Mouse (Mus musculus): Measurements from ENCODE around the gene Marveld3.

Gene Marveld3

DNA sequence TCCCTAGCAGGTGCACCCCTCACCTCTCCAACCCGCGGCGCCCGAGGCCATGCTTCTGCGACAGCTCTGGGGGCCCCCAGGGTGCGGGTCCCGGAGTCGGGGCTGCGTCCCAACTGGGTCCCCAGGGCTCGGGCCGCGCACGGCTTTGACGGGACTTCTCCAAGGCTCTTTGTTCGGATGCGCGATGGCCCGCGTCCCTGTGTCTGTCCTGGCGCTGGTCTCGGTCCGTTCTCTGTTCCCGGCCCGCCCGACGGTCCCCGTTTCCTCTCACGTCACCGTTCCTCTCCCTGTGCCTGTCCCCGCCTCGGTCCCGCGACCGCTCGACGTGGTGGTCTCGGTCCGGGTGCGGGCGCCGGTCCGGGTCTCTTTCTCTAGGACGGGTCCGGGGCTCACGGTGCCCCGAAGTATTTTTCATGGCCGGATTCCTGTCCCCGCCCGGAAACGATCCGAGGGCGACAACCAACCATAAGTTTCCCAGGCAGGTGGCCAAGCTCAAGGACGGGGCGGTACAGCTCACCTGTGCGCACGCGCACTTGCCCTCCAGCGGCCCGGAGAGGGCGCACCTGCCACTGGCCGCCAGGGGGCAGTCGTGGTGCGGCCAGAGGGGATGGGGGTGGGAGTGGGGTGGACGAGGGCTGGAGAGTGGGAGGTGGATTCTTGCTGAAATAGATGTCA is at the start of gene Marveld3:
TSS of gene Marveld3 (minus strand) at position 511 of the 675 bp plus-strand sequence.
- in situ Hi-C loops (cut with MboI; ENCODE audit: low sequenced_read_pairs): no loop called here

DNA sequence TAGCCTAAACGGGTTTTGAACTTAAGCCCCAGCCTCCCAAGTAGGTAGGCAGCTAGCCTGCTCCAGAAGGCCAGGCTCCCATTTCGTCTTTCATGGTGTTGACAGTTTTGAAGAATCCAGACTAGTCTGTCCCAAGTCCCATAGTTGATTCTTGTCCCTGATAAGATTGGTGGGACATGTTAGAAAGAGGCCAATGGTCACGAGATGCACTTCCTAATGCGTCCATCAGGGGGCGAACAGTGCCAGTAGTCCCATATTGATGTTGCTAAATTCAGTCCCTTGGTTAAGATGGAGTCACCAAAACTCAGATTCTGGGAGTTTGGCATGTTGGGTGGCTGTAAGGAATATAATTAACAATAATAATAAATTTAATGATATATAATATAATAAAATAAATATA is 48.9 kb upstream of the Marveld3 start:
- in situ Hi-C loops (cut with MboI; ENCODE audit: low sequenced_read_pairs): no loop called here

DNA sequence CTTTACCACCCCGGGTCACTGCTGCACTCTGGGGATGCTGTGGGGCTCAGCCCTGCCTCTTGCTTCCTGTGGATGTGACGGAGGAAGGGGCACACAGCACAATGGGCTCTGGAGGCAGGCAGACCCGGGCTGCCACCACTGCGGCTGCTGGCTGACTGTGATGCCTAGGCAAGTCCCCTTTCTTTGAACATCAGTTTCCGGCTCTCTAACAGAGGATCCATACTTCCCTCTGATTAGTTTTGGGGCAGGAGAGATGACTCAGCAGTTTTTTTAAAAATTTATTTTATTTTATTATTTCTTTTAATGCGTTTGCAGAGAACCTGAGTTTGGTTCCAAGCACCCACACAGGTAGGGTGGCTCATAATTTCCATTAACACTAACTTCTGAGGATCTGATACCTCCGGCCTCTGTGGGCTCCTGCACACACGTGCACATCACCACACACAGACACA is 47.0 kb upstream of the Marveld3 start:
- in situ Hi-C loops (cut with MboI; ENCODE audit: low sequenced_read_pairs): no loop called here

DNA sequence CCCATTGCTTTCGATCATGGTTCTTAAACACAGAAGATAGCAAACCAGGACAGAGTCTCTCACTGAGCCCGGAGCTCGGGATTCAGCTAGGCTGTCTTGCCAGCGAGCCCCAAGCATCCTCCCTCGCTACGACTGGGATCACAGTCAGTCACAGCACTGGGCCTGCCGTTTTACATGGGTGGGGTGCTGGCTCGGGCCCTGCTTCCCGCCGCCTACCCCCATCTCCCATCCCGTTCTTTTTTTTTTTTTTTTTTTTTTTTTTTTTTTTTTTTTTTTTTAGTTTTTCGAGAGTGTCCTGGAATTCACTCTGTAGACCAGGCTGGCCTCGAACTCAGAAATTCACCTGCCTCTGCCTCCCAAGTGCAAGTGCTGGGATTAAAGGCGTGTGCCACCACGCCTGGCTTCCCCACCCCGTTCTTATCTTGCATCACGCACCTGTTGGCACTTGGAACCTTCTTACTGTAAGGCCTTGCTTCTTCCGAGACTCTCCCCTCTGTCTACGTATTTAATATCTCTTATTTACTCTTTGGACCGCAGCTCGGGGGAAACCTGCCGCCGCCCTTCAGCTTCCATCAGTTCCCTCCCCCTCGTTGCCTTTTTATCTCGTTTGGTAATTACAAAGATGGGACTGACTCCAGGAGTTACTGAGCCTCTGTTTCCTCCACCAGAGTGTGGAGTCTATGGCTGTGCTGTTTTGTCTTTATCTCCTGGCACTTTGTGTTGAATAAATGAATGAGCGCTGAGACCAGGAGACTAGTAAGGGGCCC is 46.4 kb upstream of the Marveld3 start:
- in situ Hi-C loops (cut with MboI; ENCODE audit: low sequenced_read_pairs): no loop called here

DNA sequence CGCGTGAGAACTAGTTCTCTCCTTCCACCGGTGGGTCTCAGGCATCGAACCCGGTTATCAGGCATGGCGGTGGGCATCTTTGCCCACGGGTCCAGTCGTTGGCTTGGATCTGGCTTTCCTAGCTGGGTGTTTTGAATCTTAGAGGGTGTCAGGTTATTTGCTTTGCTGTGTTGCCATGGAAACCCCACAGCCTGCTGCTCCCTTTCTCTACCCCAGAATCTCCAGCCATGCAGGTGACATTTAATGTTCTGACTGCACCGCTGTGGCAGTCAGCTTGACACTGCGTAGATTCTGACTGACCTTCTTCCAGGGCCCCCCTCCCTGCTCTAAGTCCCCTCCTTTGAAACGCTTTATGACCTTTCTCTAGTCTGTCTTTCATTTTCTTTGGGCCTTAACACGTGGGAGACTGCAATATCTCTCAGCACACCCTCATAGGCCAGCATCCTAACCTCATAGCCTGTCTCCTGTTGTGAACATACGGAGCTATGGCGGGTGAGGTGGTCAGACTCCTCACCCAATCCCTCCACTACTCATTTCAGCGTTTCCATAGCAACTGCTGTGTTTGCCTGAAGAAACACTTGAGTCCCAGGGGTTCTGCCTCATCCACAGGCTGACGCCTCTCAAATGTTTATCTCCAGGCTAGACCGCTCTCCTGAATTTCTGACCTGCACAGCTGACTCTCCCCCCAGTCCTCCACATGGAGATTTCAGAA is 44.5 kb upstream of the Marveld3 start:
- in situ Hi-C loops (cut with MboI; ENCODE audit: low sequenced_read_pairs): no loop called here

DNA sequence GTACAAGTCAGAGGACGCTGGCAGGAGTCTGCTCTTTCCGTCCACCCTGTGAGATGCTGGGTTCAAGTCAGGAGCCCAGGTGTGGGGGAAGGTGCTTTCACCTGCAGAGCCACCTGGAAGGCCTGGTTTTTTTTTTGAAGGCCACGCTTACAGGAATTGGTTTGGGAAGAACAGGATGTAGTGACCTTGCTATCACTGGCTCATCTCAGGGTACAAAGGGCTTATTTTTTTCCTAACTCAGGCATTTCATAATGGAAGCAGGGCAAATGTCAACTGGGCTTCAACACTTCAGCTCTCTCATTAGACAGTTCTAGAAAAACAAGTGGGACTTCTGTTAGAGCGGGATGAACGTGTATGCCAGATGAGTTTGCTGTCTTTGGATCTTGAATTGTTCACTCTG is 42.3 kb upstream of the Marveld3 start:
- in situ Hi-C loops (cut with MboI; ENCODE audit: low sequenced_read_pairs): no loop called here

DNA sequence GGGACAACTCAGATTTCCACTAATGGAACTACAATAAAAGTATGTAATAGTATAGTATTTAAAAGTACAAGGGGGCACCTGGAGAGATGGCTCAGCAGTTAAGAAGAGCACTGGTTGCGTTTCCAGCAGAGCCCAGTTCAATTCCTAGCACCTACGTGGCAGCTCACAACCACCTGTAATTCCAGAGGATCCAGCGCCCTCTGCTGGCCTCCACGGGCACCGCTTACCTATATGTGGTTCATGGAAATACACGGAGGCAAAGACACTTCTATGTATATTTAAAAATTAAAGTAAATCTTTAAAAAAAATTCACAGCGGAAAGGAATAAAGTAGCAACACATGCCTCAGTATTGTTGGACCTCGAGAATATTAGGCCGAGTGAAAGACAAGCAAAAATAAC is 41.0 kb upstream of the Marveld3 start:
- in situ Hi-C loops (cut with MboI; ENCODE audit: low sequenced_read_pairs): no loop called here

DNA sequence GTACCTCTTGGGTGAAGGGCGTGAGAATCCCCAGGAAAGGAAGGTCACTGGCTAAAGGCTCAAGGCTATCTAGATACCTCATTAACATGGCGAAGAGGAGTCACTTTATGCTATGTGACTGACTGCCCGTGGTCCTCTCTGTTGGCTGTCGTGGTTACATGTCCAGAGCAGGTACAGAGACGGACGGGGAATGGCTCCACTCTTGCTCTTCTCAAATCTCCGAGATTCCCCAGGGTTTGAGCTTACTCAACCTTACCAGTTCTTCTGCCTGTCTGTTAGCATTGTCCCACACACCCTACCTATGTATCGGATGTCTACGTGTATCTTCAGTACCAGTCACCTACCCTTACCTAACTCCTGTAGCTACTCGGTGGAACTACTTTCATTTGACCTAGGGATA is 38.0 kb upstream of the Marveld3 start:
- in situ Hi-C loops (cut with MboI; ENCODE audit: low sequenced_read_pairs): no loop called here

DNA sequence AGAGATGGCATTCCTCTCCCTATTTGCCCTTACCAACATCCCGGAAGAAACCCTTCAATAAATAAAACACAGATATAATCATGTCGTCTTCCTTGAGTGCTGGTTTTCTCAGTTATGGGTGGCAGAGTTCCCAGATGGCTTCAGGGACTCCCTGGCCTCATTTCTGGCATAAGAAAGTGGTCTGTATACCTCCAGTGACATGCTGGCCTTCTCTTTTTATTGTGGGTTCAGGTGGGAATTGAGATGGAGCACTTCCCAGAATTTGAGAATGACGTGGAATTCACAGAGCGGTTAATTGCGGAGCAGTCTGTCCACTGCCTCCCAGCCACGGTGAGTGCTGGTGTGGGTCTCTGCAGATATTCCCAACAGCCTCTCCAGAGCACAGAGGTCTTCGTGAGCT is 36.1 kb upstream of the Marveld3 start:
- in situ Hi-C loops (cut with MboI; ENCODE audit: low sequenced_read_pairs): no loop called here

DNA sequence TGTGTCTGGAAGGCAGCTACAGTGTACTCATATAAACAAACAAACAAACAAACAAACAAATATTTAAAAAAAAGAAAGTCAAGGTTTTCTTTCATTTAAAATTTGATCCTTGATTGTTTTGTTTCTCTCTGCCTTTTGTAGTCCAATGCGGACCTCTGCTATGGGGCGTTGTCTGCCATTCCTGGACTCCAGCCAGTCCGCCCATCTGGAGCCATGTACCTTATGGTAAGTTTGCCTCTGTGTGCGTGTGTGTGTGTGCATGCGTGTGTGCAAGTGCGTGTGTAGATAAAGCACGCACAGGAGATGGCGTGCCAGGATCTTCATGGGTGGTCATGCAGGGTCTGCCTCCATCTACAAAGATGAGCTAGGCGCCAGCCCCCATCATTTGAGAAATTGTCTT is 35.4 kb upstream of the Marveld3 start:
- in situ Hi-C loops (cut with MboI; ENCODE audit: low sequenced_read_pairs): no loop called here

DNA sequence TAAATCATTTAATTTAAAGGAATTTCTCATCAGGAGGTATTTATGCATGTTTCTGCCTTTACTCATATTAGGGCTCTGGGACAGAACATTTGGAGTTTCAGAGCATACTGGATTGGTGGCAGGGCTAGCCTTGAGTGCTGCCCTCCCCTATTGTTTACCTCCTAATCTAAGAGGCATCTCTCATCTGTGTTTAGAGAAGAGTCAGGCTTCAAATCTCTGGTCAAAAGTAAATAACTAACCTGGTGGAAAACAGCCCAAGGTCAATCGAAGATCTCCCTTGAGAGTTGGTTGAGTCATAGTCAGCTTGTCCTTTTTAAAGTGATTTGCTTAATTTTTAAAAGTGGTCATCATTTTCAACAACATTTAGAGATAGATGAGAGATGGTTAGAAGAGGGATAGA is 30.9 kb upstream of the Marveld3 start:
- in situ Hi-C loops (cut with MboI; ENCODE audit: low sequenced_read_pairs): no loop called here

DNA sequence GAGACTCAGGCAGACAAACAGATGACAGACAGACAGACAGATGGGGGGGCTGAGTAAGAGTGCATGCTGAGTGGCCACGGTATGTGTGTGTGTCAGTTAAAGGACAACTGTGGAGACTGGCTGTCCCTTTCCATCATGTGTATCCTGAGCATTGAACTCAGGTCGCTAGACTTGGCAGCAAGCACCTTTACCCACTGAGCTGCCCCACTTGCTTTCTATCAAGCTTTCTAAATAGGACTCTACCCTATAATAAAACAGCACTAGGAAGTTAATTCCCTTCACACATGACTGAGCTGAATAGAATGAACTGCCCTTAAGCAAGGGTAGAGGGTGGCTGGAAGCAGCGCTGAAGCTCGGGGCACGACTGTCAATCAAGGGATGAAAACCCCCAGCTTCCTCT is 30.2 kb upstream of the Marveld3 start:
- in situ Hi-C loops (cut with MboI; ENCODE audit: low sequenced_read_pairs): no loop called here

DNA sequence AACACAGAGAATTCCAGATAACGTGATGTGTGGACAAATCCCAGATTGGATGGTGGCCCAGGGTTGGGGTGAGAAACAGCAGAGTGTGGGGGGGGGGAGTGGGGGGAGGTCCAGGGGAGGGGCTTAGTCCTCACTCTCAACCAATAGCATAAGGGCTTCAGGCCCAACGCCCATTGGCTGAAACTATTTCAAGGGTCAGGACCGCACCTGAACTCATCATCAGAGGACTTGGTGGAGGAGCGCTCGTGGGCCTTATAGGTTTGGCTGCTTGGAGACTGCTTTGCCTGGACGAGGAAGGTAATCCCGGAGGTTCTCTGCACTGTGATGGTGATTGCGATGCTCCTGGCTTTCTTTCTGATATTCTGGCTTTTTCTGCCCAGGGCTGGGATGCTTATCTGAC is 28.2 kb upstream of the Marveld3 start, which contains the start of gene Tat:
TSS of gene Tat (plus strand) at position 214 of the 400 bp plus-strand sequence.
- in situ Hi-C loops (cut with MboI; ENCODE audit: low sequenced_read_pairs): no loop called here

DNA sequence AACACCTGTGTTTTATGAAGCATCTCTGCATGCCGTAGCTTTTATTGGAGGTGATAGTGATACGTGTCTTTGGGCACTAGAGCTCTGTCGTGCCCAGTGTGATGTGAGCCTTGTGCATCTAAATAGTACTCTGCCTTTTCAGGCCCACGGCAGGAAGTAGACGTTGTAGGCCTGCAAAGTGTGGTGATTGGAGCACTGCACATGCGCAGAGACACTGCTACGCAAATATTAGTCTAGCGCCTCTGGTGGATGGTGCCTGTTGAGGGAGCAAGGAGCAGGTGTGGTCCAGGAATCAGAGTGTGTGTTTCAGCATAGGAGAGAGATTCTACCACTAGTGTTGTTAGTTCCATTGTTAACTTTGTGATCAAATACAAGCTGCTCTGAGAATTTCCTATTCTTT is 27.1 kb upstream of the Marveld3 start:
- in situ Hi-C loops (cut with MboI; ENCODE audit: low sequenced_read_pairs): no loop called here

DNA sequence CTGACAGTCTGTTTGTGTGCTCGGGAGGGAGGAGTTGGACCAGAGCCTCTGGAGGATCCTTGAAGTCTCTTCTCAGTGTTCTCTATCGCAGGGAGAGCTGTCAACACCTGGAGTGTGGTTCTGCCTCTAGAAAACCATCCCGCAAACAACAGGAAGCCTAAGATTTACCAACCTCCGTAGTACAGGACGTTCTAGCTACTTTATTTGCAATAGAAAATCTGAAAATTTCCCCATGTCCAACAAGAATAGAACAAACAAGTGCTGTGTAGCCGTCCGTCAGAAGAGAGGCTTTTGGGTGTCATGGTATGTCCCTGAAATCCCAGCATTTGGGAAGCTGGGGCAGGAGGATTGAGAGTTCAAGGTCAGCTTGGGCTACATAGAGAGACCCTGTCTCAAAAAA is 25.8 kb upstream of the Marveld3 start:
- in situ Hi-C loops (cut with MboI; ENCODE audit: low sequenced_read_pairs): no loop called here

DNA sequence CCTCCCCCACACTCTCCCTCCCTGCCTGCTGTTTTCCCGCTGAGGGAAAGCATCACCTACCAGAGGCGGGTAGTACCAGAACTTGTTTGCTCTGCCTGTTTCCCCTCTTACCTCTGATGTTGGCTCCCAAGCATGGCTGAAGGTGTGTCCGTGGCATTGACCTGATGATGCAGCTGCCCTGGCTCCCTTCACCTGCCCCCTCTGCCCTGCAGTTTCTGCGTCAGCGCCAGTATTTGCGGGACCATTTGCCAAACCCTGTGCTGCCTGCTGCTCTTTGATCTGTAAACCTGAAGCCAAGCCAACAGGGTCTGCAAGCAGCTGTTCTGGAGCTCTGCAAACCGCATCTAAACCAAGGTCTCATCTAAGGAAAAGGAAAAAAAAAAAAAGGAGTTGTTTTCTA is 24.4 kb upstream of the Marveld3 start:
- in situ Hi-C loops (cut with MboI; ENCODE audit: low sequenced_read_pairs): no loop called here

DNA sequence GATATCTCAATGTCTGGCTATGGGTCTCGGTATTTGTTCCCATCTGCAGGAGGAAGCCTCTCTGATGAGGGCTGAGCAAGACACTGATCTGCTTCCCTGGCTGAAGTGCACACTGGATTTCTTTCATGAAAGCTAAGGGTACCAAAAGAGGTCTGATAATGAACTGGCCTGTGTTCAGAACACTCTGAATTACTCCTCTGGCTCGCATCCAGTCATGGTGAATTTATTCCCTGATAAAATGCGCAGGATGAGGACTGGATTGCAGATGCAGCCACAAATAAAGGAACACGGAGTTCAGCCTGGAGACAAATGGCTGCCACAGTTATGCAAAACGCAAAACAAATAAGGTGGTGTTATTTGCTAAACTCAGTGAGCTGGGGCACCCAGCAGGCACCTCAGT is 21.9 kb upstream of the Marveld3 start:
- in situ Hi-C loops (cut with MboI; ENCODE audit: low sequenced_read_pairs): no loop called here

DNA sequence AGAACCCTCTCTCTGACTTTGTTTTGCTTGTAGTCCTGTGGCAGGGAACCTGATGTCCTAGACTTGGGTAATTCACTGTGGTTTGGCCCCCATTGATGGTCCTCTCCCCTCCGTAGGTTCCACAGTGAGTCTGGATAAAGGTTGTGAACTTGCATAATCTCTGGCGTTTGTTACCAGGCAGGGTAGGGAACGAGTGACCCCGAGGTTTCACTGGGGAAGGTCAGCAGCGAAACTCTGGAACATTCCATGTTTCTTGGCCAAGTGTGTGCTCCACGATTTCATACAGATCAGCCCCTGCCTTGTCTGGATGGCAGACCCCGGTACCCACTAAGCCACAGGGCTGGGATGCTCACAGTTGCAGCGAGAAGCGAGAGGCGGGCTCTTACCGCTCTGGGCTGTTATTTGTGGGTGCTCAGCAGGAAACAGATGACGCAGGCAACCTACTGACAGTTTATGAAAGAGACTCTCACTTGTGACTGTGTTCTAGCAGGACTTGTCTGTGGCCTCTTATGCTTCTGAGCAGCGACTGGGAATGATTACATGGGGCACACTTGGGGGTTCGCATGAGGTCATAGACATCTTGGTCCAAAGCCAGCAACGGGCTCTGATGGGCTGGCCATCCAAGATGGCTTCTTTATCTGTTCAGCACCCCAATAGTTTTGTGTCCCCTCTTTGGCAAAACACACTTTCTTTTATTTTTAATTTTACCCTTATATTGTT is 20.5 kb upstream of the Marveld3 start:
- in situ Hi-C loops (cut with MboI; ENCODE audit: low sequenced_read_pairs): no loop called here

DNA sequence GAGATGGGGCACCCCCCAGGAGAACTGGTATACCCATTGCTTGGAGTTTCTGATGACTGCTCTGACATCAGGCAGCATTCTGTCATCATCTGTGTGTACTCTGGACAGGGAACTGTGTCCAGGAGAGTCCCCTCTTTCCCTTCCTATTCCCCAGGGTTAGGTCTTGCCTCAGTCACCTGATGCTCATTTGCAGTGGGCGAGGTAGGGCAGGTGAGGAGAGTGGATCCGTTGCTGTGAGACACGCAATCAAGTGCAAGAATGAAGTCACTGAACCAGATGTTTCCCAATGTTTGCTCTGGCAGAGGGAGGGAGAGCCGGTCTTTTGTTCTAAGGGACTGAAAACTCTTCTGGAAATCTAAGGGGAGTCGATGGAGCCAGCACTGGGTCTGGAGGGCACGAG is 17.3 kb upstream of the Marveld3 start:
- in situ Hi-C loops (cut with MboI; ENCODE audit: low sequenced_read_pairs): no loop called here

DNA sequence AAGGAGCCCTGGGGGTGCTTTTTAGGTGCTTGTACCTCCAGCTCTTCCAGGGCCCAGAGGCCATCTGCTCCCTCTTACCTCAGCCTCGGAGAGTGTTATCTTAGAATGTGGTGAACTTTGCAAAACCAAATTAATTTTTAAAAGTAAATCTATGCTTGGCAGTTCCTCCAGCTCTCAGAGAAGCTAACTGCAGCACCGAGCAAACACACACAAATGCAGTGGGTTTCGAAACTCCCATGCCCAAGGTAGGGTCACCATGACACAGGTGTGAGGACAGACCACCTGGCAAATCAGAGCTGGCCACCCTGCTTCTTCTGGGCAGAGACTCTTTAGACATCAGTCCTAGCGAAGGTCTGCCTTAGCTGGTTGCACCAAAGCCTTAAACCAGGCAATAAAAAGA is 10.9 kb upstream of the Marveld3 start:
- in situ Hi-C loops (cut with MboI; ENCODE audit: low sequenced_read_pairs): no loop called here

DNA sequence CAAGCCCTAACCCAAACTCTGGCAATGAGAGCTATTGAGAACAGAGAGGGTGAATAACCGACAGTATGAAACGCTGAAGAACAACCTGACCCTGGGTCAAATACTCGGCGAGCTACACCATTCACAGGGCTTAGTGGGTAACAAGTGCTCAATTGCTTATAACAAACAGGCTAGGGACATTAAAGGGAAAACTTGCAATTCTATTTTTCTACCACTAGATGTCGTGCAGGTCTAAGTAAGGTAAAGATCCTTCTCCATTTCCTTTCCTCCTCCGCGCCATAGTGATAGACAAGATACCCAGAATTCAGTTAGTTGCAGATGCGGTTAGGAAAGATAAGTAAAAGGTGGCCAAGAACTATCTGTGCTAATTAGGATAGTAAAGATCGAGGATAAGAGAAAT is 8.3 kb upstream of the Marveld3 start:
- in situ Hi-C loops (cut with MboI; ENCODE audit: low sequenced_read_pairs): no loop called here
